Mouse (Mus musculus): Measurements from ENCODE around the gene Cdh19. TPM values are rescaled to one million over a fixed set of nuclear protein-coding genes. Genes with fewer than 3 reads are reported as not detected.

Cdh19 gene
- polyA plus RNA-seq (2016; fragmentation: Nextera tagmentation; extraction: Ambion mirVana) = 0.12 TPM in 2 replicates

DNA sequence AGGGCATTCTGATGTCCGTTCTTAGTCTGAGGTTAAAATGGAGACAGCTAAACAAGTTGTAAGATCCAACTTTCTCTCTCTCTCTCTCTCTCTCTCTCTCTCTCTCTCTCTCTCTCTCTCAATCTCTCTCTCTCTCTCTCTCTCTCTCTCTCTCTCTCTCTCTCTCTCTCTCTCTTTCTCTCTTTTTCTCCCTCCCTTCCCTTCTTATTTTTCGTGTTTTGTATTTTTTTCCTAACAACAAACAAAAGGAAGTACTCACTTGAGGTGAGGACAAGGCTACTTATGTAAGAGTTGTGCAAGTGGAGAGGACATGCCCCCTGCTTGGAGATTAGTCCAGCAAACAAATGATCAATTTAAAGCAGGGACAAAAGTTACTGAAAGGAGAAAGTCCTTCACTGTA is at the start of gene Cdh19:
Cdh19 (minus strand) TSS at position 101 of the 400 bp plus-strand sequence.
- 35% methylated on average over 2 of the region's 2 CpGs for WGBS
- Histone ChIP-seq H3K27ac (replicated peaks) (no peak within 1 kb of the TSS), H3K27me3 (ENCODE audit: low read depth, poor library complexity, severe bottlenecking) (no peaks in the 10 kb centered on the region), H3K4me1 (no peaks in the 10 kb centered on the region), H3K36me3 (no peaks in the 10 kb centered on the region), H3K9me3 (replicated peaks) (no peaks in the 10 kb centered on the region), H3K4me3 (no peak within 1 kb of the TSS)
- DNase-seq (ENCODE audit: low spot score) = no peak

DNA sequence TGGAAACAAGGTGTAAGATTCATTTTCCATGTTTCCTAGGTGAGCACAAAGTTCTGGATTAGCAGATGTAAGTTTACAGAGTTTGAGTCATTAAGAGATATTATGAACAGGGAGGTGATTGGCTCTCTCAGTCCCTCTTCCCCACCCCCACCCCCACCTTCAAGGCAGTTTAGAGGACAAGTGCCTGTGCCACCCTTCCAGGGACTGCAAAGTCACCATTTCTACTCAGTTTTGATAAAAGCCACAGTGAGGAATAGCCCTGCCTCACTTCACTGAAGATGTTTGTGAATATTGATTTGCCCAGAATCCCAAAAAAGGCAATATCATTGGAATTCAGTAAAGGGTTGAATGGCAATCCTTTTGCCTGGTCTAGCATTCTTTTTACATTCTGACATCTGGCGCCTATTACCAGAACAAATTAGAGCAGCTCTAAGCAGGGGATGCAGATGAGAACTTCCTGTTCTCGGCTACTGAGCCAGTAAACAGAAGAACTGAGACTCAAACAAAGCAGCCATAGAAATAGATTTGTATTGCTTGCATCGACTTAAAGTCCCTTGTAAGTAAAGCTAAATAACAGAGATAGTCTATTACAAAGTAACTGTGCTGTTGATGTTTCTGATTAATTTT is 43.2 kb upstream of the Cdh19 start:
- Histone ChIP-seq H3K27ac (replicated peaks) (no peak overlapping the region), H3K36me3 (no peaks in the 10 kb centered on the region), H3K4me3 (no peak overlapping the region), H3K9me3 (replicated peaks) (no peaks in the 10 kb centered on the region), H3K4me1 (no peaks in the 10 kb centered on the region; the same call in 1 of the 2 replicates), H3K27me3 (ENCODE audit: low read depth, poor library complexity, severe bottlenecking) (no peaks in the 10 kb centered on the region)
- DNase-seq (ENCODE audit: low spot score) = no peak
- WGBS = 38% methylated on average over 3 of the region's 3 CpGs

DNA sequence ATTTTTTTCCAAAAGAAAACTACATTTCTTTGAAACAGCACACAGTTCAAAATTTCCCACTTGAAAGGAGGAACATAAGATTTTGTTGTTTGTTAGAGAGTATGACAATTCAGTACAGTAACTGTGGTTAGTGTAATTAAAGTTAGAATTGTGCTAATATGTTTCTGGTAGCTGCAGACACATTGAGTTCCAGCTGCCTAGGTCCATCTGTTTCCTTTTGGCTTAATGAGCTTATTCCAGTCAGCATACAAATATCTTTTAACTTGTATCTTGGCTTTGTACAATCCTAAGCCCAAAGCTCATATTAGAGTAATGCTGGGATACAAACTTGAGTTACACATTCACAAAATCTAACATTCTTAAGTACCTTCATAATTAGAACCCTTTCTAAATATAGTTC is 40.3 kb upstream of the Cdh19 start:
- H3K4me1 ChIP-seq = no peaks in the 10 kb centered on the region; the same call in 1 of the 2 replicates
- H3K9me3 ChIP-seq (replicated peaks) = no peaks in the 10 kb centered on the region
- no peak overlapping the region for H3K4me3 ChIP-seq
- DNase-seq (ENCODE audit: low spot score) = no peak
- H3K27me3 ChIP-seq (ENCODE audit: low read depth, poor library complexity, severe bottlenecking) = no peaks in the 10 kb centered on the region
- no peak overlapping the region for H3K27ac ChIP-seq (replicated peaks)
- no peaks in the 10 kb centered on the region for H3K36me3 ChIP-seq

DNA sequence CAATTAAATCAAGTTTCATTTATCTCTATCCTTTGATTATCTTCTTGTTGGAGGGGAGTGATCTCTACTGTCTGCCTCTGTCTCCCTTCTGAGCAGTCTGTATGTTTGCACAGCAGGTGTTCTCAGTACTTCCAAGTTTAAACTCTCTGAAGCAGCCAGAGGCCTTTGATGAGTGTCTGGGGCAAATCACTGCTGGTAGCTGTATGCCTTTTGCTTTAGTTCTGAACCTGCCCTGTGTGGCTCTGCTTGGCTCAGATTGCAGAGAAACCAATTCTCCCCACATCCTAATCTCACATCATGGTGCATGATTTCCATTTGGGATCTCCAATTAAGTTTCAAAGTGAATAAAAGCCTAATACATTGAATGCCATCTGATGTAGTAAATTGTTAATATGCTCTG is 12.4 kb upstream of the Cdh19 start:
- Histone ChIP-seq H3K27ac (replicated peaks) (no peak overlapping the region), H3K4me3 (no peak overlapping the region), H3K4me1 (no peaks in the 10 kb centered on the region), H3K27me3 (ENCODE audit: low read depth, poor library complexity, severe bottlenecking) (no peaks in the 10 kb centered on the region), H3K9me3 (replicated peaks) (no peaks in the 10 kb centered on the region), H3K36me3 (no peaks in the 10 kb centered on the region)
- DNase-seq (ENCODE audit: low spot score) = no peak

DNA sequence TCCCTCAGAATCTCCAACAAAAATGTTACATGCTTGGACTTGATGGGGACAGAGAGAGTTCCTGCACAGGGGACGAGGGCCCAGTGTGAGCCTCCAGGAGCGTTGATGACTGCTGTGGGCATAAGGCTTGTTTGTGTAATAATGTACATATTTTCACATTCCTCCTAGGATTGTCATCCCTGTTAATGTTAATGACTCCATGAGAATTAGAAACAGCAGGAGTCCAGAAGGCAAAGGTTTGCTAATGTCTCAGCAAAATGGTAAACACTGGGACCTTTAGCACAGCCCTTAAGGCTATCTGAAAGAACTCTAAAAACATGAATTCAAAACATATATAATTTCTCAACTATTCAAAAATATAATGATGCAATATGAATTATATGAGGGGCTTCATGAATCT is 8.2 kb downstream of the Cdh19 start:
- H3K36me3 ChIP-seq = no peaks in the 10 kb centered on the region
- H3K4me3 ChIP-seq = no peak overlapping the region
- H3K27ac ChIP-seq (replicated peaks) = no peak overlapping the region
- no peaks in the 10 kb centered on the region for H3K9me3 ChIP-seq (replicated peaks)
- H3K27me3 ChIP-seq (ENCODE audit: low read depth, poor library complexity, severe bottlenecking) = no peaks in the 10 kb centered on the region
- 88% methylated on average over 2 of the region's 2 CpGs for WGBS
- DNase-seq (ENCODE audit: low spot score) = no peak
- H3K4me1 ChIP-seq = no peaks in the 10 kb centered on the region

DNA sequence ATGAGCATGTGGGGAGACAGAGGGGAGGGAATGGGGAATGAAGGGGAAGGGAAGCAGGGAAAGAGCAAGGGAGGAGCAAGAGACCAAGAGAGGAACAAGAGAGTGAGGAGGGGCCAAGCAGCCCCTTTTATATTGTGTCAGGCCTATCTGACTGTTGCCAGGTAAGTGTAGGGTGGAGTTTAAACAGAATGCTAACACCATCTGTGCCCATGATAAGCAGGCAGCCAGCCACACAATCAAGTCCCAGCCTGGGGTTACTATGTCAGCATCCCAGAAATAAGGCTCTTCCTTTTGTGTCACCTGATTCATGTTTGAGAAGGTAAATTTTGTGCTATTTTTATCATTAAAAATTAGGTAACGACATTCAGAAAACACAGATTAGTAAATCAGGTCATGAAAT is 67.6 kb downstream of the Cdh19 start:
- no peak for DNase-seq (ENCODE audit: low spot score)
- H3K9me3 ChIP-seq (replicated peaks) = no peaks in the 10 kb centered on the region
- WGBS = 85% methylated on average over 1 of the region's 1 CpGs
- H3K36me3 ChIP-seq = no peaks in the 10 kb centered on the region
- no peaks in the 10 kb centered on the region for H3K27me3 ChIP-seq (ENCODE audit: low read depth, poor library complexity, severe bottlenecking)
- no peaks in the 10 kb centered on the region for H3K4me1 ChIP-seq
- H3K27ac ChIP-seq (replicated peaks) = no peak overlapping the region
- no peak overlapping the region for H3K4me3 ChIP-seq

DNA sequence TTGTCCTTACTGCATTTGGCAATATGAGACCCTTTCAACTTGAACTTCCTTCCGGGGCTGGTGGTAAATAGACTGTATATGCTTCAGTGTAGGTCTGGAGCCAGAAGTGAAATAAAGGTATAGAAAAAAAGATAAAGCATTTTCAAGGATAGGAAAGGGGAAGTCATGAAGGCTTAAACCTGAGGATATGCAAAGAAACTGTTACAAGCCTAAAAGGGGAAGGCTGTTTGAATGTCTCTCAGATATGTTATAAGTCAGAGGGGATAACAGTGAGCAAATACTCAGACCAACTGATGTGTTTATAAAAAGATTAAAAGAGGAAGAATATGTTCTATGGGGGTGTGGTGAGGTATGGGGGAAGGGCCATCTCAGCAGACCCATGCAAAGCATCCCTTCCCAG is 68.2 kb downstream of the Cdh19 start:
- no peaks in the 10 kb centered on the region for H3K36me3 ChIP-seq
- 78% methylated on average over 1 of the region's 1 CpGs for WGBS
- H3K4me1 ChIP-seq = no peaks in the 10 kb centered on the region
- no peak for DNase-seq (ENCODE audit: low spot score)
- H3K4me3 ChIP-seq = no peak overlapping the region
- H3K27me3 ChIP-seq (ENCODE audit: low read depth, poor library complexity, severe bottlenecking) = no peaks in the 10 kb centered on the region
- H3K27ac ChIP-seq (replicated peaks) = no peak overlapping the region
- no peaks in the 10 kb centered on the region for H3K9me3 ChIP-seq (replicated peaks)

DNA sequence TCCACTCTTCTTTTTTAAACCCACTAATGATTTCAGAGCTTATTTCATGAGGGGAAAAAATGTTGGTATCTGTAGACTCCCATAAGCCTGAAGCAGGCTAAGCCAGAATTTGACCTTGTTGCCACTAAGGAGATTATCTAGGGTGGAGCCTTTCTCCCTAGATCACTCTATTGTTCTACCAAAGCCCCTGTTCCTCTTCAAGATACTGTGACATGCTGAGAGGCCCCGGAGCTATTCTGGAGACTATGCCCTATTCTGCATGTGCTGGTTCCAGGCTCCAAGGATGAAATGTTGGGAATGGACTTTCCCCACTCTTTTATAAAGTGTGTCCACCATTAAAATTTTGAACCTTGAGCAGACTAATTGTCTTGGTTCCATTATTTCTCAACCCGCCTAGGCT is 73.1 kb downstream of the Cdh19 start:
- no peaks in the 10 kb centered on the region for H3K27me3 ChIP-seq (ENCODE audit: low read depth, poor library complexity, severe bottlenecking)
- whole genome bisulfite sequencing = 64% methylated on average over 2 of the region's 2 CpGs
- no peak overlapping the region for H3K4me3 ChIP-seq
- no peak overlapping the region for H3K27ac ChIP-seq (replicated peaks)
- no peaks in the 10 kb centered on the region for H3K4me1 ChIP-seq
- H3K9me3 ChIP-seq (replicated peaks) = no peaks in the 10 kb centered on the region
- no peak for DNase-seq (ENCODE audit: low spot score)
- H3K36me3 ChIP-seq = no peaks in the 10 kb centered on the region

All from midbrain, embryonic 10.5 days (tissue).